Comparison of ENCODE assay signal across 17 mouse cellular contexts in genomic region chr4:152012109-152012508, GRCm38 (mm10). TPM values are rescaled to one million over a fixed set of nuclear protein-coding genes. Genes with fewer than 3 reads are reported as not detected.
DNase-seq lines count a peak whose midpoint lies in the region; ATAC-seq lines count a peak whose summit lies in the region.
"Had no signal": no experiment of that assay in that cellular context is flagged by ENCODE, and none has a peak within 500 bp of the region (broad histone marks: within the 10 kb centered on the region; RNA-seq: fewer than 3 reads in every experiment).

No protein-coding gene starts in this region.

- no peak for DNase-seq in heart, adult 8-10 months (ENCODE audit: low spot score)
- DNase-seq in liver = no peak
- no peak for DNase-seq in left cerebral cortex, adult 9 months (ENCODE audit: low spot score in 2 of 2)
- DNase-seq: adrenal gland, adult 2 months; cerebellum, postnatal 10 days; kidney, adult 11 months; kidney, postnatal 25 days; thymus, postnatal 4 days had no signal

- H3K27me3 ChIP-seq in heart, embryonic 11.5 days (ENCODE audit: control insufficient read depth, insufficient read depth, low read length) = no peaks in the 10 kb centered on the region
- H3K27me3 ChIP-seq in liver, embryonic 12.5 days (replicated peaks) = peaks cover 12% of the 10 kb centered on the region
- H3K27me3 ChIP-seq in limb, embryonic 13.5 days = peaks cover 4% of the 10 kb centered on the region
- no peaks in the 10 kb centered on the region for H3K27me3 ChIP-seq in stomach, embryonic 15.5 days (replicated peaks)
- H3K27me3 ChIP-seq: limb, embryonic 15.5 days had no signal

- ATAC-seq in heart, embryonic 11.5 days (replicated peaks; ENCODE audit: insufficient number of reproducible peaks, low FRiP score, low TSS enrichment) = no peak
- no peak for ATAC-seq in liver, embryonic 12.5 days
- no peak for ATAC-seq in limb, embryonic 13.5 days (ENCODE audit: low FRiP score, low read depth)
- no peak for ATAC-seq in stomach, embryonic 15.5 days (ENCODE audit: insufficient read depth, low FRiP score, low read depth)
- ATAC-seq: forebrain, embryonic 15.5 days; midbrain, embryonic 15.5 days had no signal

- H3K36me3 ChIP-seq in heart, embryonic 11.5 days (ENCODE audit: control insufficient read depth, insufficient read depth, low read length) = peaks cover 23% of the 10 kb centered on the region
- peaks cover 58% of the 10 kb centered on the region for H3K36me3 ChIP-seq in liver, embryonic 12.5 days
- H3K36me3 ChIP-seq in limb, embryonic 13.5 days = peaks cover 44% of the 10 kb centered on the region
- H3K36me3 ChIP-seq in stomach, embryonic 15.5 days = peaks cover 36% of the 10 kb centered on the region

- H3K9me3 ChIP-seq in heart, embryonic 11.5 days (replicated peaks; ENCODE audit: control insufficient read depth, low read length) = no peaks in the 10 kb centered on the region
- H3K9me3 ChIP-seq in liver, embryonic 12.5 days (replicated peaks) = no peaks in the 10 kb centered on the region
- no peaks in the 10 kb centered on the region for H3K9me3 ChIP-seq in limb, embryonic 13.5 days
- H3K9me3 ChIP-seq in stomach, embryonic 15.5 days = no peaks in the 10 kb centered on the region
- H3K9me3 ChIP-seq: forebrain, embryonic 15.5 days; hindbrain, embryonic 13.5 days; limb, embryonic 15.5 days; midbrain, embryonic 15.5 days; neural tube, embryonic 12.5 days had no signal

- H3K27ac ChIP-seq in heart, embryonic 11.5 days (ENCODE audit: low read depth, low read length) = no peak overlapping the region
- H3K27ac ChIP-seq in liver, embryonic 12.5 days = no peak overlapping the region
- no peak overlapping the region for H3K27ac ChIP-seq in limb, embryonic 13.5 days
- no peak overlapping the region for H3K27ac ChIP-seq in stomach, embryonic 15.5 days
- H3K27ac ChIP-seq: forebrain, embryonic 15.5 days; hindbrain, embryonic 13.5 days; limb, embryonic 15.5 days; midbrain, embryonic 15.5 days; neural tube, embryonic 12.5 days had no signal

- H3K4me3 ChIP-seq in heart, embryonic 11.5 days (ENCODE audit: low read depth, low read length) = peak overlapping the region; percentile 91
- no peak overlapping the region for H3K4me3 ChIP-seq in liver, embryonic 12.5 days
- H3K4me3 ChIP-seq in limb, embryonic 13.5 days = 0 out of 2 replicates have a peak overlapping the region, but pooled peaks have one; percentile 84
- H3K4me3 ChIP-seq in stomach, embryonic 15.5 days (replicated peaks) = 0 out of 2 replicates have a peak overlapping the region, but pooled peaks have one; percentile 87
- H3K4me3 ChIP-seq: forebrain, embryonic 15.5 days; midbrain, embryonic 15.5 days; neural tube, embryonic 12.5 days had no signal

- H3K4me1 ChIP-seq in heart, embryonic 11.5 days (ENCODE audit: control insufficient read depth, insufficient read depth, low read length) = peaks cover 46% of the 10 kb centered on the region
- peaks cover 66% of the 10 kb centered on the region for H3K4me1 ChIP-seq in liver, embryonic 12.5 days
- H3K4me1 ChIP-seq in limb, embryonic 13.5 days = peaks cover 37% of the 10 kb centered on the region
- peaks cover 38% of the 10 kb centered on the region for H3K4me1 ChIP-seq in stomach, embryonic 15.5 days

- H3K4me2 ChIP-seq in heart, embryonic 11.5 days = peak overlapping the region; percentile 99
- 0 out of 2 replicates have a peak overlapping the region, but pooled peaks have one; percentile 100 for H3K4me2 ChIP-seq in liver, embryonic 12.5 days
- H3K4me2 ChIP-seq in limb, embryonic 13.5 days (replicated peaks) = peak overlapping the region; percentile 99; the same call in 1 of the 2 replicates
- H3K4me2 ChIP-seq in stomach, embryonic 15.5 days = peak overlapping the region; percentile 93
- H3K4me2 ChIP-seq: forebrain, embryonic 15.5 days had no signal

- H3K9ac ChIP-seq in heart, embryonic 11.5 days (ENCODE audit: low read depth, low read length) = peak overlapping the region; percentile 28; the same call in 1 of the 2 replicates
- H3K9ac ChIP-seq in liver, embryonic 12.5 days = no peak overlapping the region
- no peak overlapping the region for H3K9ac ChIP-seq in limb, embryonic 13.5 days
- no peak overlapping the region for H3K9ac ChIP-seq in stomach, embryonic 15.5 days
- H3K9ac ChIP-seq: forebrain, embryonic 15.5 days; hindbrain, embryonic 13.5 days; limb, embryonic 15.5 days; midbrain, embryonic 15.5 days; neural tube, embryonic 12.5 days had no signal

- WGBS in heart, embryonic 11.5 days (ENCODE audit: insufficient replicate concordance) = 85% methylated on average over 16 of the region's 16 CpGs
- 87% methylated on average over 16 of the region's 16 CpGs for WGBS in liver, embryonic 12.5 days (ENCODE audit: insufficient replicate concordance)
- WGBS in limb, embryonic 13.5 days = 90% methylated on average over 16 of the region's 16 CpGs
- WGBS in stomach, embryonic 15.5 days = 88% methylated on average over 16 of the region's 16 CpGs

RNA-seq across cellular contexts. Expression of gene Klhl21, which starts 3.5 kb away (rescaled TPM):
- 11.4 and 17.8 TPM in 2 replicates for polyA plus RNA-seq in heart, embryonic 11.5 days (2014; fragmentation: Nextera tagmentation; extraction: Ambion mirVana)
- 100 to 1,000 TPM in 1 of 4 experiments, 10 to 100 TPM in 3; 87.7 to 109 (median 93.7) TPM for total RNA-seq in heart, adult 8-10 months (2022)
- 10.9 and 12.0 TPM in 2 replicates for polyA plus RNA-seq in liver, embryonic 12.5 days (2016; fragmentation: Nextera tagmentation; extraction: Ambion mirVana)
- 14.3 and 14.7 TPM in 2 replicates for polyA plus RNA-seq in limb, embryonic 13.5 days (2015; fragmentation: Nextera tagmentation; extraction: Ambion mirVana)
- polyA plus RNA-seq in stomach, embryonic 15.5 days (2015; fragmentation: Nextera tagmentation; extraction: Ambion mirVana) = 13.5 and 14.0 TPM in 2 replicates

RNA-seq across cellular contexts. Expression of gene Zbtb48, which starts 15.4 kb away (rescaled TPM):
- polyA plus RNA-seq in heart, embryonic 11.5 days (2014; fragmentation: Nextera tagmentation; extraction: Ambion mirVana) = 11.8 and 12.2 TPM in 2 replicates
- 1 to 10 TPM; 3.8 to 5.7 (median 5.0) TPM for total RNA-seq in heart, adult 8-10 months (2022)
- 11.4 and 12.2 TPM in 2 replicates for polyA plus RNA-seq in liver, embryonic 12.5 days (2016; fragmentation: Nextera tagmentation; extraction: Ambion mirVana)
- 20.7 and 21.4 TPM in 2 replicates for polyA plus RNA-seq in limb, embryonic 13.5 days (2015; fragmentation: Nextera tagmentation; extraction: Ambion mirVana)
- polyA plus RNA-seq in stomach, embryonic 15.5 days (2015; fragmentation: Nextera tagmentation; extraction: Ambion mirVana) = 16.8 and 17.6 TPM in 2 replicates

RNA-seq across cellular contexts. Expression of gene Phf13, which starts 16.1 kb away (rescaled TPM):
- 14.3 and 21.7 TPM in 2 replicates for polyA plus RNA-seq in heart, embryonic 11.5 days (2014; fragmentation: Nextera tagmentation; extraction: Ambion mirVana)
- total RNA-seq in heart, adult 8-10 months (2022) = 1 to 10 TPM; 4.6 to 5.7 (median 5.1) TPM
- polyA plus RNA-seq in liver, embryonic 12.5 days (2016; fragmentation: Nextera tagmentation; extraction: Ambion mirVana) = 10.4 and 11.2 TPM in 2 replicates
- polyA plus RNA-seq in limb, embryonic 13.5 days (2015; fragmentation: Nextera tagmentation; extraction: Ambion mirVana) = 39.2 and 40.8 TPM in 2 replicates
- polyA plus RNA-seq in stomach, embryonic 15.5 days (2015; fragmentation: Nextera tagmentation; extraction: Ambion mirVana) = 22.1 and 23.4 TPM in 2 replicates

RNA-seq across cellular contexts. Expression of gene Thap3, which starts 23.3 kb away (rescaled TPM):
- polyA plus RNA-seq in heart, embryonic 11.5 days (2014; fragmentation: Nextera tagmentation; extraction: Ambion mirVana) = 18.9 and 19.7 TPM in 2 replicates
- 10 to 100 TPM; 12.4 to 15.8 (median 13.6) TPM for total RNA-seq in heart, adult 8-10 months (2022)
- polyA plus RNA-seq in liver, embryonic 12.5 days (2016; fragmentation: Nextera tagmentation; extraction: Ambion mirVana) = 10.0 and 10.3 TPM in 2 replicates
- 51.0 and 56.4 TPM in 2 replicates for polyA plus RNA-seq in limb, embryonic 13.5 days (2015; fragmentation: Nextera tagmentation; extraction: Ambion mirVana)
- polyA plus RNA-seq in stomach, embryonic 15.5 days (2015; fragmentation: Nextera tagmentation; extraction: Ambion mirVana) = 39.4 and 39.7 TPM in 2 replicates

RNA-seq across cellular contexts. Expression of gene Tas1r1, which starts 26.3 kb away (rescaled TPM):
- 0.14 and 0.16 TPM in 2 replicates for polyA plus RNA-seq in heart, embryonic 11.5 days (2014; fragmentation: Nextera tagmentation; extraction: Ambion mirVana)
- total RNA-seq in heart, adult 8-10 months (2022) = not detected
- 0.12 and 0.19 TPM in 2 replicates for polyA plus RNA-seq in liver, embryonic 12.5 days (2016; fragmentation: Nextera tagmentation; extraction: Ambion mirVana)
- 1.3 TPM in 2 replicates for polyA plus RNA-seq in limb, embryonic 13.5 days (2015; fragmentation: Nextera tagmentation; extraction: Ambion mirVana)
- 0.28 and 0.31 TPM in 2 replicates for polyA plus RNA-seq in stomach, embryonic 15.5 days (2015; fragmentation: Nextera tagmentation; extraction: Ambion mirVana)
- polyA plus RNA-seq: adrenal gland, adult 2 months had no signal
